Mouse (Mus musculus) spleen, adult 2 months (tissue): ENCODE results near the gene A930004D18Rik. TPM values are rescaled to one million over a fixed set of nuclear protein-coding genes. Genes with fewer than 3 reads are reported as not detected.

Source experiments
- DNase-seq, 2 experiments: peaks; one replicate each; pipeline versions ENCODE4 v3.0.0 to v3.0.0-alpha.2; 2012 to 2021; ENCODE audit warnings: low spot score in 2 of 2, low read depth in 1 of 2
- H3K27ac ChIP-seq: fragments of 200-500 bp; 2 replicates; pipeline ENCODE4 v1.5.1; 2012; ENCODE audit warnings: low read length, inconsistent platforms; ENCODE audit not compliant: insufficient read depth
- H3K27me3 ChIP-seq: fragments of 200-500 bp; 2 replicates; pipeline ENCODE4 v1.6.1; 2012; ENCODE audit warnings: mild to moderate bottlenecking, moderate library complexity, low read length, inconsistent platforms; ENCODE audit not compliant: control insufficient read depth, insufficient read depth
- H3K36me3 ChIP-seq: fragments of 200-500 bp; 2 replicates; pipeline ENCODE4 v1.6.1; 2012; ENCODE audit warnings: mild to moderate bottlenecking, low read length, inconsistent platforms; ENCODE audit not compliant: control insufficient read depth, insufficient read depth
- H3K4me1 ChIP-seq: fragments of 200-500 bp; 2 replicates; pipeline ENCODE4 v1.6.1; 2011; ENCODE audit warnings: inconsistent platforms; ENCODE audit not compliant: control insufficient read depth, insufficient read depth, insufficient read length
- H3K4me3 ChIP-seq: fragments of 200-500 bp; 2 replicates; pipeline ENCODE4 v1.5.1; 2011; ENCODE audit warnings: mild to moderate bottlenecking, inconsistent platforms; ENCODE audit not compliant: insufficient read depth, insufficient read length; ENCODE audit errors: extremely low read depth
- CTCF ChIP-seq: fragments of 200-500 bp; IDR thresholded peaks from 2 replicates; pipeline ENCODE4 v1.5.1; 2011; ENCODE audit warnings: mild to moderate bottlenecking, inconsistent platforms; ENCODE audit not compliant: insufficient read depth, insufficient read length, insufficient replicate concordance; ENCODE audit errors: extremely low read depth
- POLR2A ChIP-seq: fragments of 200-500 bp; IDR thresholded peaks from 2 replicates; pipeline ENCODE4 v1.6.1; 2011; ENCODE audit warnings: low read depth, low read length, inconsistent platforms
- WGBS: fragments of 180-500 bp; shearing (Covaris S2); methylation state at CpG from one replicate; pipeline ENCODE4 v1.1.7; 2018; 5-methylcytosine and 5-hydroxymethylcytosine counted together
- polyA plus RNA-seq: library from polyadenylated mRNA; depleted of rRNA; stranded (reverse); fragments of >200 nt; gene quantifications from 2 replicates; pipeline ENCODE4 v1.2.3, GENCODE M21; 2012

Gene A930004D18Rik
- polyA plus RNA-seq, 1 experiment = 1.1 TPM

- Histone ChIP-seq H3K4me3 (no peak overlapping the region), H3K36me3 (no peaks in the 10 kb centered on the region), H3K27ac (no peak overlapping the region), H3K4me1 (peaks cover 9% of the 10 kb centered on the region; the same call in 1 of the 2 replicates), H3K27me3 (peaks cover 21% of the 10 kb centered on the region)
- WGBS = 88% methylated on average over 7 of the region's 7 CpGs
- TF ChIP-seq POLR2A = no peak
- TF ChIP-seq CTCF = no peak
- no peak for DNase-seq
Observed at GRCm38 (mm10) chr2:18045143-18045780, 7.7 kb upstream of the A930004D18Rik start.

- no peaks in the 10 kb centered on the region for H3K36me3 ChIP-seq
- no peak for TF ChIP-seq POLR2A
- no peak for TF ChIP-seq CTCF
- 90% methylated on average over 14 of the region's 14 CpGs for WGBS
- no peak overlapping the region for H3K27ac ChIP-seq
- peaks cover 6% of the 10 kb centered on the region for H3K27me3 ChIP-seq
- DNase-seq = no peak
- no peak overlapping the region for H3K4me3 ChIP-seq
- H3K4me1 ChIP-seq = no peaks in the 10 kb centered on the region
Observed at GRCm38 (mm10) chr2:18041199-18041885, 3.8 kb upstream of the A930004D18Rik start.

GRCm38 (mm10) chr2:18040347-18041160 is 3.0 kb upstream of the A930004D18Rik start:
- Histone ChIP-seq H3K36me3 (no peaks in the 10 kb centered on the region), H3K4me3 (no peak overlapping the region), H3K4me1 (no peaks in the 10 kb centered on the region), H3K27ac (no peak overlapping the region), H3K27me3 (no peaks in the 10 kb centered on the region; the same call in 1 of the 2 replicates)
- TF ChIP-seq POLR2A (no peak), CTCF (no peak)
- WGBS = 96% methylated on average over 27 of the region's 27 CpGs
- no peak for DNase-seq

GRCm38 (mm10) chr2:18039566-18040290 is 2.2 kb upstream of the A930004D18Rik start:
- H3K36me3 ChIP-seq = no peaks in the 10 kb centered on the region
- WGBS = 79% methylated on average over 46 of the region's 46 CpGs
- no peak overlapping the region for H3K4me3 ChIP-seq
- no peak for TF ChIP-seq POLR2A
- no peak for TF ChIP-seq CTCF
- DNase-seq = no peak
- no peaks in the 10 kb centered on the region; the same call in none of the 2 replicates for H3K27me3 ChIP-seq
- H3K4me1 ChIP-seq = no peaks in the 10 kb centered on the region
- no peak overlapping the region for H3K27ac ChIP-seq

GRCm38 (mm10) chr2:18038895-18039371 is 1.4 kb upstream of the A930004D18Rik start:
- WGBS = 92% methylated on average over 10 of the region's 10 CpGs
- no peaks in the 10 kb centered on the region; the same call in none of the 2 replicates for H3K27me3 ChIP-seq
- H3K4me1 ChIP-seq = no peaks in the 10 kb centered on the region
- H3K27ac ChIP-seq = no peak overlapping the region
- DNase-seq = no peak
- no peak overlapping the region for H3K4me3 ChIP-seq
- TF ChIP-seq POLR2A (no peak), CTCF (no peak)
- H3K36me3 ChIP-seq = no peaks in the 10 kb centered on the region

- no peaks in the 10 kb centered on the region for H3K36me3 ChIP-seq
- TF ChIP-seq POLR2A (no peak), CTCF (no peak)
- no peaks in the 10 kb centered on the region; the same call in none of the 2 replicates for H3K27me3 ChIP-seq
- no peak for DNase-seq
- no peaks in the 10 kb centered on the region for H3K4me1 ChIP-seq
- H3K27ac ChIP-seq = no peak overlapping the region
- WGBS = 78% methylated on average over 3 of the region's 3 CpGs
- H3K4me3 ChIP-seq = no peak overlapping the region
Observed at GRCm38 (mm10) chr2:18038141-18038752, 710 bp upstream of the A930004D18Rik start.
